Mouse (Mus musculus): ENCODE data around the gene Msh4. TPM values are rescaled to one million over a fixed set of nuclear protein-coding genes. Genes with fewer than 3 reads are reported as not detected.
"Not testable (repeated sequence)": the region's sequence is repeated elsewhere in the genome, so short reads cannot be mapped to it uniquely, and the experiment has no call there.

Msh4 gene
- total RNA-seq, 1 experiment = 1.4 TPM

DNA sequence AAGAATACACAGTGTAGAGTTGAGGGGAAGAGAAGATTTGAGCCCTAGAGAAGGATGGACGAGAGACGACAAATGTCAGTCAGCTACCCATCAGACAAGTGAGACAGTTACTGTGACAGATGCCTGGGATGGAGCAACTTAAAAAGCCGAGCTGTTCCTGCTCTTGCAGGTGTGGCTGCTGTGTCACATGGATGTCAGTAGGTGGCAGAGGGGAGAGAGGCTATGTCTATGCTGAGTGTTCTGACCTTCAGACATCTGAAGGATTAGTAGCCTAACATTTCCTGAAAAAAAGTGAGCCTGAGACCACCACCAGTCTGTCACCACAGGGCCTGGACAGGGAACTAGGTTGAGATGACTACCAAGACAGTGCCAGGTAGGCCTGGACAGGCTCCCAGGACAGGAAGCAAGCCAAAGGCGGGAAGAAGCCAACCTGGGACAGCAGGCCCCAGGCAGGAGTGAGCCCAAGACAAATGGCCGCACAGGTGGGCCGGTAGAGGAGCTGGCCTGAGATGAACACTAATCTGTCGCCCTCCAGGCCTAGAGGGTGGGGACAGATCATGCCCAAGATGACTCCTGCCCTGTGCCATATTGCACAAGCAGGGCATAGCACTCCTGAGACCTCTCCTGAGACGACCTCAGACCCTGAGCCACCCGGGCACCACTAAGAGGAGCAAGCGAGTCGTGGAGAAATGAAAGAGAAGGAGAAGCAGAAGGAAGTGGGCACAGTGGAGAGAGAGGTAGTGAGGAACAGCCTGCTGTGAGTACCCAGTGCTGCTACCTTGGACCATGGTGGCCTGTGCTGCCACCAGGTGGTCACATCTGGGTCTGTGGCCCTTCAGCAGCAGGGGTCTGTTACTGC is 74.7 kb downstream of the Msh4 start:
- no peak overlapping the region for H3K27ac ChIP-seq (ENCODE audit: insufficient read depth, low read depth, low read length, poor library complexity, severe bottlenecking)
- in situ Hi-C loops (cut with MboI; ENCODE audit: low sequenced_read_pairs in 2 of 2, unreplicated experiment in 2 of 2) = no loop called here
- no peaks in the 10 kb centered on the region for H3K9me3 ChIP-seq (ENCODE audit: control insufficient read depth, insufficient read depth, low read depth, low read length)
- H3K4me1 ChIP-seq (ENCODE audit: control insufficient read depth in 2 of 2, insufficient read depth in 2 of 2, low read length in 2 of 2, poor library complexity in 1 of 2) = no peaks in the 10 kb centered on the region
- H3K4me3 ChIP-seq (ENCODE audit: insufficient read depth in 1 of 2, low read depth in 1 of 2, low read length in 2 of 2, poor library complexity in 1 of 2, severe bottlenecking in 1 of 2) = no peak overlapping the region
- DNase-seq (ENCODE audit: low read depth, low spot score) = no peak
- H3K9ac ChIP-seq (ENCODE audit: insufficient read depth, low read depth, low read length, poor library complexity, severe bottlenecking) = no peak overlapping the region
- no peak for TF ChIP-seq MAFK (IDR thresholded peaks at IDR 0.05; ENCODE audit: insufficient read depth, low read depth, low read length)
- TF ChIP-seq ZNF384 (IDR thresholded peaks at IDR 0.05; ENCODE audit: low read depth, low read length) = no peak
- TF ChIP-seq ZC3H11A (IDR thresholded peaks at IDR 0.05; ENCODE audit: borderline replicate concordance, low read depth, low read length) = no peak
- TF ChIP-seq CHD2 (IDR thresholded peaks at IDR 0.05; ENCODE audit: low read depth, low read length) = no peak
- no peak for TF ChIP-seq HCFC1 (IDR thresholded peaks at IDR 0.05; ENCODE audit: borderline replicate concordance, insufficient read depth, low read length)
- H3K36me3 ChIP-seq (ENCODE audit: control insufficient read depth, insufficient read depth, low read length, poor library complexity, severe bottlenecking) = no peaks in the 10 kb centered on the region

DNA sequence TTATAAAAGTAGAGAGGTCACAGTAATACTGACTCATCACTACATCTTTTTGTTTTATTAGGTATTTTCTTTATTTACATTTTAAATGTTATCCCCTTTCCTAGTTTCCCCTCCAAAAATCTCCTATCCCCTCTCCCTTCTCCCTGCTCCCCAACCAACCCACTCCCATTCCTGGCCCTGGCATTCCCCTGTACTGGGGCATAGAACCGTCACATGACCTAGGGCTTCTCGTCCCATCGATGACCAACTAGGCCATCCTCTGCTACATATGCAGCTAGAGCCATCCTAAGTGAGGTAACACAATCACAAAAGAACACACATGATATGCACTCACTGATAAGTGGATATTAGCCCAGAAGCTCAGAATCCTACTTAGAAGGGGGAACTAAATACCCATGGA is 76.2 kb downstream of the Msh4 start:
- in situ Hi-C loops (cut with MboI; ENCODE audit: low sequenced_read_pairs in 2 of 2, unreplicated experiment in 2 of 2); H3K4me3 ChIP-seq (ENCODE audit: insufficient read depth in 1 of 2, low read depth in 1 of 2, low read length in 2 of 2, poor library complexity in 1 of 2, severe bottlenecking in 1 of 2): not testable (repeated sequence)

DNA sequence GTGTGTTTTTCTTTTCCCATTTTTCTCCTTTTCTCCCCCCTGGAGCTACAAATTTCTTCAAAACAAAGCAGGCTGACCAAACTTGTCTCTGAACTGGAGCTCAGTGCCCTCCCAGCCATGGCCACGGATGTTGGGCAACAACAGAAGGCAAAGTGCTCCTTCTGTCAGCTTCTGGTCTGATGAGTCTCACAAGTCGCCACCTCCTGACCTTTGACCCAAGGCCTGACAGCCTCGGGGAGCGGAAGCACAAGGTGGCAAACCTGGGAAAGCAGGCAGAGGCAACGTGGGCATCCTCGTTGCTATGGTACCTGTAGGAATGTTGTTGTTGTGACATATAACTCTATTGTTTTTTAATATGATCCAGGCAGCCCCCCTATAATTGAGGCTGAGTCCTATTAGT is 79.3 kb downstream of the Msh4 start:
- Histone ChIP-seq H3K36me3 (ENCODE audit: control insufficient read depth, insufficient read depth, low read length, poor library complexity, severe bottlenecking) (no peaks in the 10 kb centered on the region), H3K4me1 (ENCODE audit: control insufficient read depth in 2 of 2, insufficient read depth in 2 of 2, low read length in 2 of 2, poor library complexity in 1 of 2) (no peaks in the 10 kb centered on the region)
- in situ Hi-C loops (cut with MboI; ENCODE audit: low sequenced_read_pairs in 2 of 2, unreplicated experiment in 2 of 2) = no loop called here

More for the DNA sequence above, 76.2 kb downstream of the Msh4 start:
- not testable (repeated sequence) for H3K4me1 ChIP-seq (ENCODE audit: control insufficient read depth in 2 of 2, insufficient read depth in 2 of 2, low read length in 2 of 2, poor library complexity in 1 of 2); H3K9me3 ChIP-seq (ENCODE audit: control insufficient read depth, insufficient read depth, low read depth, low read length); H3K27ac ChIP-seq (ENCODE audit: insufficient read depth, low read depth, low read length, poor library complexity, severe bottlenecking); H3K9ac ChIP-seq (ENCODE audit: insufficient read depth, low read depth, low read length, poor library complexity, severe bottlenecking); DNase-seq (ENCODE audit: low read depth, low spot score); H3K36me3 ChIP-seq (ENCODE audit: control insufficient read depth, insufficient read depth, low read length, poor library complexity, severe bottlenecking)

DNA sequence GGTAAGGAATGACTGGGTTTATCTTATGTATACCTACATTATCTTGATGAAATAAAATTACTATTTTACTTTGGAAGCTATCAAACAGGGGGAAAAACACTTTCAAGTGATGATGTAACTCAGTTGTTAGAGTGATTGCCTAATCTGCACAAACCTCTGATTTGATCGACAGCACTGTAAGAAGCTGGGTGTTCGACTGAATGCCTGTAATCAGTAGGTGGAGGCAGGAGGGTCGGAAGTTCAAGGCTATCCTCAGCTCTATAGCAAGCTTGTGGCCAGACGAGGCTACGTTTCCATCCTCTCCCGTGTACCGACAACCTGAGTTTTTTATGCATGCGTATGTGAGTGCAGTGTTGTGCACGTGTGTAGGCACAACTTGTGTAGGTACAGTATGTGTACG is 80.7 kb downstream of the Msh4 start:
- no peak for DNase-seq (ENCODE audit: low read depth, low spot score)
- no peaks in the 10 kb centered on the region for H3K9me3 ChIP-seq (ENCODE audit: control insufficient read depth, insufficient read depth, low read depth, low read length)
- H3K9ac ChIP-seq (ENCODE audit: insufficient read depth, low read depth, low read length, poor library complexity, severe bottlenecking) = no peak overlapping the region
- TF ChIP-seq CHD2 (IDR thresholded peaks at IDR 0.05; ENCODE audit: low read depth, low read length) (no peak), HCFC1 (IDR thresholded peaks at IDR 0.05; ENCODE audit: borderline replicate concordance, insufficient read depth, low read length) (no peak), ZC3H11A (IDR thresholded peaks at IDR 0.05; ENCODE audit: borderline replicate concordance, low read depth, low read length) (no peak), ZNF384 (IDR thresholded peaks at IDR 0.05; ENCODE audit: low read depth, low read length) (no peak), MAFK (IDR thresholded peaks at IDR 0.05; ENCODE audit: insufficient read depth, low read depth, low read length) (no peak)
- H3K27ac ChIP-seq (ENCODE audit: insufficient read depth, low read depth, low read length, poor library complexity, severe bottlenecking) = no peak overlapping the region
- H3K36me3 ChIP-seq (ENCODE audit: control insufficient read depth, insufficient read depth, low read length, poor library complexity, severe bottlenecking) = no peaks in the 10 kb centered on the region
- in situ Hi-C loops (cut with MboI; ENCODE audit: low sequenced_read_pairs in 2 of 2, unreplicated experiment in 2 of 2) = no loop called here
- no peaks in the 10 kb centered on the region for H3K4me1 ChIP-seq (ENCODE audit: control insufficient read depth in 2 of 2, insufficient read depth in 2 of 2, low read length in 2 of 2, poor library complexity in 1 of 2)
- H3K4me3 ChIP-seq (ENCODE audit: insufficient read depth in 1 of 2, low read depth in 1 of 2, low read length in 2 of 2, poor library complexity in 1 of 2, severe bottlenecking in 1 of 2) = no peak overlapping the region

More for the DNA sequence above, 79.3 kb downstream of the Msh4 start:
- Histone ChIP-seq H3K9me3 (ENCODE audit: control insufficient read depth, insufficient read depth, low read depth, low read length) (no peaks in the 10 kb centered on the region), H3K27ac (ENCODE audit: insufficient read depth, low read depth, low read length, poor library complexity, severe bottlenecking) (no peak overlapping the region), H3K9ac (ENCODE audit: insufficient read depth, low read depth, low read length, poor library complexity, severe bottlenecking) (no peak overlapping the region), H3K4me3 (ENCODE audit: insufficient read depth in 1 of 2, low read depth in 1 of 2, low read length in 2 of 2, poor library complexity in 1 of 2, severe bottlenecking in 1 of 2) (no peak overlapping the region)
- no peak for DNase-seq (ENCODE audit: low read depth, low spot score)
- TF ChIP-seq HCFC1 (IDR thresholded peaks at IDR 0.05; ENCODE audit: borderline replicate concordance, insufficient read depth, low read length) = no peak
- no peak for TF ChIP-seq MAFK (IDR thresholded peaks at IDR 0.05; ENCODE audit: insufficient read depth, low read depth, low read length)
- TF ChIP-seq ZNF384 (IDR thresholded peaks at IDR 0.05; ENCODE audit: low read depth, low read length) = no peak

All from ES-E14 (cell line).